Mouse (Mus musculus): ENCODE data around the gene Dhx35. TPM values are rescaled to one million over a fixed set of nuclear protein-coding genes. Genes with fewer than 3 reads are reported as not detected.

Gene Dhx35
- polyA plus RNA-seq, 1 experiment from 2014 or later: 13.2 TPM

DNA sequence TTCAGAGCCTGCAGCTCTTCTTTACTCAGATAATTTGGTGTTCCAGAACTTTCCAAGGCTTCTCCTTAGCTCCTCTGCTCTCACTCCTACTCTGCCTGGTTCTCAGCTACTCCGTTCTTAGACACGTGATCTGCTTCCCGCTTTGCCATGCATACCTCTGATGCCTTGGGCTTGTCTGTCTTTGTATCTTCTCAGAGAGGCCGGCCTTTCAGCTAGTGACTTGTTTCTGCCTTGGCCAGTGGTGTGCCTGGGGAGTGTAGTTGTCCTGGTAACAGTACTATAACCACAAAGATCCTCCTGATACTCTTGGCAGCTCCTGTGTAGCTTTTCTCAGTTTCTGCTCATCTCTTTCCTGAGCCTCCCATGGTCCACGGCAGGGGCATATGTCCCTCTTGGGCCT, 38.6 kb downstream of the Dhx35 start:
- Histone ChIP-seq H3K27ac (peak overlapping the region; percentile 61; the same call in 1 of the 2 replicates), H3K4me2 (replicated peaks) (no peak overlapping the region), H3K9ac (no peak overlapping the region), H3K36me3 (replicated peaks; ENCODE audit: control insufficient read depth, insufficient read depth) (peaks cover 56% of the 10 kb centered on the region), H3K27me3 (ENCODE audit: control insufficient read depth, insufficient read depth, low read length) (no peaks in the 10 kb centered on the region), H3K9me3 (ENCODE audit: control insufficient read depth, low read length) (no peaks in the 10 kb centered on the region), H3K4me3 (replicated peaks; ENCODE audit: low read length) (no peak overlapping the region), H3K4me1 (replicated peaks; ENCODE audit: control insufficient read depth, insufficient read depth, low read length) (peaks cover 9% of the 10 kb centered on the region)
- DNase-seq (ENCODE audit: low spot score) (no peak), ATAC-seq (ENCODE audit: low FRiP score) (no peak)
- WGBS: 56% methylated on average over 5 of the region's 5 CpGs

DNA sequence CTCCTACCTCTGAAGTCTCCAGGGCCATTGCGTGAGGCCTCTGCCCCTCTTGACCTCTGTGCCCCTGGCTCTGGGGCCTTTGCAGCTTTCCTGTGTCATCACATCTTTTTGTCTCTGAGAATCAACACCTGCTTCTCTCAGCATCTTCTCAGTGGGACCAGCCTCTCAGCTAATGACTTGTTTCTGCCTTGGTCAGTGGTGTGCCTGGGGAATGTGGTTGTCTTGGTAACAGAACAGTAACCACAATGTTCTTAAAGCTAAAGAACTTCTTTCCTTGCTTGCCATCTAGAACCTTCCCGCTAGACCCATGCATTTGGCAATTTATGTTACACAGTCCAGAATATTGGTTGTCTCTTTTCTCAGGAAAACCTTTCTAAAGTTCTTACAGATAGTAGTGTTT, 39.0 kb downstream of the Dhx35 start:
- no peak for ATAC-seq (ENCODE audit: low FRiP score)
- Histone ChIP-seq H3K4me3 (replicated peaks; ENCODE audit: low read length) (no peak overlapping the region), H3K9me3 (ENCODE audit: control insufficient read depth, low read length) (no peaks in the 10 kb centered on the region), H3K36me3 (replicated peaks; ENCODE audit: control insufficient read depth, insufficient read depth) (peaks cover 56% of the 10 kb centered on the region), H3K4me1 (replicated peaks; ENCODE audit: control insufficient read depth, insufficient read depth, low read length) (peaks cover 9% of the 10 kb centered on the region), H3K27ac (peak overlapping the region; percentile 61; the same call in 1 of the 2 replicates), H3K4me2 (replicated peaks) (no peak overlapping the region), H3K9ac (no peak overlapping the region), H3K27me3 (ENCODE audit: control insufficient read depth, insufficient read depth, low read length) (no peaks in the 10 kb centered on the region)
- no peak for DNase-seq (ENCODE audit: low spot score)
- 50% methylated on average over 2 of the region's 2 CpGs for WGBS

DNA sequence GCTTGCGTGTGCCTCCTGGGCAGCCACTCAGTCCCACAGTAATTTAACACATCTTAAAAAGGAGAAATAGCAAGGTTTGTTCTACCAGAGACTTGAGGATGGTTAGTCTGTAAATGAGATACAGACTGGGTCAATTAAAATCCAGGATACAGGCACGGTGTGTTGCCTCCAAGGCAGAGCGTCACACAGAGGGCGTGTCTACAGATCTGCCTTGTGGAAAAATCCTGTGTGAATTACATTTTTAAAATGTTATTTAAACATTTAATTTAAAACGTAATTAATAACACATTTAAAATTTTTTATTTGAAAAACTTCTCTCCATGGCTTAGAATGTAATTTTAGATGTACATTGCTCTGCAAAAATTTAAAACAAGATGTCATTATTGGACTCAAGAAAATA, 48.7 kb downstream of the Dhx35 start:
- Histone ChIP-seq H3K4me2 (replicated peaks) (no peak overlapping the region), H3K9me3 (ENCODE audit: control insufficient read depth, low read length) (no peaks in the 10 kb centered on the region), H3K36me3 (replicated peaks; ENCODE audit: control insufficient read depth, insufficient read depth) (peaks cover 33% of the 10 kb centered on the region), H3K4me3 (replicated peaks; ENCODE audit: low read length) (no peak overlapping the region), H3K9ac (no peak overlapping the region), H3K4me1 (replicated peaks; ENCODE audit: control insufficient read depth, insufficient read depth, low read length) (0 out of 2 replicates have a peak, but pooled peaks cover 4% of the 10 kb centered on the region), H3K27ac (no peak overlapping the region), H3K27me3 (ENCODE audit: control insufficient read depth, insufficient read depth, low read length) (no peaks in the 10 kb centered on the region)
- DNase-seq (ENCODE audit: low spot score) (no peak), ATAC-seq (ENCODE audit: low FRiP score) (no peak)
- WGBS: 83% methylated on average over 5 of the region's 5 CpGs

DNA sequence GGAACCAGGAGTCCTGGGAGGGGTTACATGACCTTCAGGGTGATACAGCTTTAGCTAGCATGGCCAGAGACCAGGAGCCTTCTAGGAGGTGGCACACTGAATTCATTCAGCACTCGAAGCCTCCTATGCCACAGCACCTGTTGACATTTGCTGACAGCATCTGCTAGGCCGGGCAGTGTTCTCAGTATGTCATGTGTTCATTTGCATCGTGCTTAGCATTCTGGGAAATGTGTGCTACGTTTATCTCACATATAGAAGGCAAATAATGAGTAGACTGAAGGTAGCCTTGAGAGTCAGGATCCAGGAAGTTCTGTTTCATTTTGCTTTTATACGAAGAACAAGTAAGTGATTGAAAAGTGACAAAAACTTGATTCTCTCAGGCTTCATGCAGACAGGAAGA, 50.4 kb downstream of the Dhx35 start:
- Histone ChIP-seq H3K4me2 (replicated peaks) (no peak overlapping the region), H3K9me3 (ENCODE audit: control insufficient read depth, low read length) (no peaks in the 10 kb centered on the region), H3K36me3 (replicated peaks; ENCODE audit: control insufficient read depth, insufficient read depth) (peaks cover 32% of the 10 kb centered on the region), H3K9ac (no peak overlapping the region), H3K27ac (no peak overlapping the region), H3K27me3 (ENCODE audit: control insufficient read depth, insufficient read depth, low read length) (no peaks in the 10 kb centered on the region), H3K4me3 (replicated peaks; ENCODE audit: low read length) (no peak overlapping the region), H3K4me1 (replicated peaks; ENCODE audit: control insufficient read depth, insufficient read depth, low read length) (0 out of 2 replicates have a peak, but pooled peaks cover 4% of the 10 kb centered on the region)
- no peak for DNase-seq (ENCODE audit: low spot score)
- WGBS: 76% methylated on average over 5 of the region's 5 CpGs
- no peak for ATAC-seq (ENCODE audit: low FRiP score)

DNA sequence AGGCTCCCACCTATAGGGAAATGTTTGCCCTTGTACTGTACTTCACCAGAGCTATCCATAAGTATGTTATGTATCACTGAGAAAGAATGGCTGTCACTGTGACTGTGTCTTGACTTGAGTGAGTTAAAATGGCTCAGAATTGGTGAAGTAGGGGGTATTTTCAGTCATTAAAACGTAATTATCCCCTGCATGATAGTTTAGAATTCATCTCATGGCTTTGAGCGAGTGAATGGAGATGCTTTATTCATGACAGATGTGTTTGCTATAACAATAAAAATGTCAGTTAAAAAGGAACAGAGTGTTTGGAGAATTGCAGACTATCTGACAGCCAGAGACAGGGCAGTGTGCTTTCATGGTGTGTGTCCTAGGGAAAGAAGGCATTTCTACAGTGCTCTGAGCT, 51.6 kb downstream of the Dhx35 start:
- no peak for ATAC-seq (ENCODE audit: low FRiP score)
- H3K27ac ChIP-seq: no peak overlapping the region
- H3K4me2 ChIP-seq (replicated peaks): no peak overlapping the region
- DNase-seq (ENCODE audit: low spot score): no peak
- H3K27me3 ChIP-seq (ENCODE audit: control insufficient read depth, insufficient read depth, low read length): no peaks in the 10 kb centered on the region
- H3K36me3 ChIP-seq (replicated peaks; ENCODE audit: control insufficient read depth, insufficient read depth): peaks cover 32% of the 10 kb centered on the region
- 59% methylated on average over 2 of the region's 2 CpGs for WGBS
- no peaks in the 10 kb centered on the region for H3K9me3 ChIP-seq (ENCODE audit: control insufficient read depth, low read length)
- H3K4me1 ChIP-seq (replicated peaks; ENCODE audit: control insufficient read depth, insufficient read depth, low read length): 0 out of 2 replicates have a peak, but pooled peaks cover 4% of the 10 kb centered on the region
- no peak overlapping the region for H3K9ac ChIP-seq
- H3K4me3 ChIP-seq (replicated peaks; ENCODE audit: low read length): no peak overlapping the region

DNA sequence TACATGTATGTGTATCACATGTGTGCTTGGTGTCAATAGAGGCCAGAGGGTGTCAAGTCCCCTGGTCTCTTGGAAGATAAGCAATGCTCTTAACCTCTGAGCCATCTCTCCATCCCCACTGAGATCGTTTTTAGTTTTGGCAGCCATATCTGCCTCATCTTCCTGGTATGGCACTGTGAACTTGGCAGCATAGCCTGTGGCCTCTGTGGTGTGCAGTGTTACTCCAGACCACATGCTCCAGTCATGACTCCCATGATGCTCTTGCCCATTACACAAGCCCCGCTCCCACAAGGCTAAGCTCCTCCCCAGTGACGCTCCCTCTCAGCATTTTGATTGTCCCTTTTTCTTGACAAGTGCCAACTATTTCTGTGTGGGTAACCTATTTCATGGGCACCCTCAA, 53.4 kb downstream of the Dhx35 start:
- Histone ChIP-seq H3K27me3 (ENCODE audit: control insufficient read depth, insufficient read depth, low read length) (no peaks in the 10 kb centered on the region), H3K4me3 (replicated peaks; ENCODE audit: low read length) (no peak overlapping the region), H3K27ac (no peak overlapping the region), H3K4me1 (replicated peaks; ENCODE audit: control insufficient read depth, insufficient read depth, low read length) (0 out of 2 replicates have a peak, but pooled peaks cover 4% of the 10 kb centered on the region), H3K36me3 (replicated peaks; ENCODE audit: control insufficient read depth, insufficient read depth) (peaks cover 27% of the 10 kb centered on the region), H3K9ac (no peak overlapping the region), H3K9me3 (ENCODE audit: control insufficient read depth, low read length) (no peaks in the 10 kb centered on the region), H3K4me2 (replicated peaks) (no peak overlapping the region)
- 91% methylated on average over 3 of the region's 3 CpGs for WGBS
- DNase-seq (ENCODE audit: low spot score): no peak
- ATAC-seq (ENCODE audit: low FRiP score): no peak

DNA sequence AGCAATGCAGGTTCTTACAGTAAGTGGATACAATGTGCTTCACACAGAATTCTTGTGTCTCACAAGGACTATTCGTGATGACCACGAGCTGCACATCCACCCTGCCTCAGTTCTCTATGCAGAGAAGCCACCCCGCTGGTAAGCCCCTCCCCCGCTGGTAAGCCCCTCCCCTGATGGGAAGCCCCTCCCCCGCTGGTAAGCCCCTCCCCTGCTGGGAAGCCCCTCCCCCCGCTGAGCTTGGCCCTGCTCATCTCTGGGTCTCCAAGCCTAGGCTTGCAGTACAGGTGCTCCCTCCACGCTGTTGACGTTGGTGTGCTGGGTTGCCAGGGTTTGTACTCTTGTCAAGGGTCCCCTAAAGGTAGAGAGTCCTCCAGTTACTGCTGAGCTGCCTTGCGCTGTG, 54.8 kb downstream of the Dhx35 start:
- Histone ChIP-seq H3K9me3 (ENCODE audit: control insufficient read depth, low read length) (no peaks in the 10 kb centered on the region), H3K4me3 (replicated peaks; ENCODE audit: low read length) (no peak overlapping the region), H3K27me3 (ENCODE audit: control insufficient read depth, insufficient read depth, low read length) (no peaks in the 10 kb centered on the region), H3K9ac (no peak overlapping the region), H3K36me3 (replicated peaks; ENCODE audit: control insufficient read depth, insufficient read depth) (peaks cover 21% of the 10 kb centered on the region), H3K4me2 (replicated peaks) (no peak overlapping the region), H3K4me1 (replicated peaks; ENCODE audit: control insufficient read depth, insufficient read depth, low read length) (0 out of 2 replicates have a peak, but pooled peaks cover 4% of the 10 kb centered on the region), H3K27ac (no peak overlapping the region)
- 75% methylated on average over 9 of the region's 9 CpGs for WGBS
- no peak for DNase-seq (ENCODE audit: low spot score)
- ATAC-seq (ENCODE audit: low FRiP score): no peak

DNA sequence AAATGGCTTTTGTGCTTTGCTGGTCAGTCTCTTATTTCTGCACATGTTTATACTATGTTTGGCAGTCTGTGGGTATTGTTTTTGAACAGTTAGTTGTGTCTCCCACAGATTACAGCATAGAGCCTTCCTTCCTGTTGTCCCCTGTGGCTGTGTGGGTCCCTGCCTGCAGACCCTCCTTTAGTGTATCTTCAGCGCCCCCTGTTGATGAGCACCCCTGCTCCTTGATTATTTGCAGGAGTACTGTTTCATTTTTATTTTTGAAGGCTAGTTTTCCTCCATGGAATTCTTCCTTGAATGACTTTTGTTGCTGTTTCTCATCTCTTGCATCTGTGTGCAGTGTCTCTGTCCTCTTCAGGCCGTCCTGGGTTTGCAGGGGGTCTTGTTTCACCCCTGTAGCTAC, 58.0 kb downstream of the Dhx35 start:
- no peak for ATAC-seq (ENCODE audit: low FRiP score)
- no peaks in the 10 kb centered on the region for H3K27me3 ChIP-seq (ENCODE audit: control insufficient read depth, insufficient read depth, low read length)

DNA sequence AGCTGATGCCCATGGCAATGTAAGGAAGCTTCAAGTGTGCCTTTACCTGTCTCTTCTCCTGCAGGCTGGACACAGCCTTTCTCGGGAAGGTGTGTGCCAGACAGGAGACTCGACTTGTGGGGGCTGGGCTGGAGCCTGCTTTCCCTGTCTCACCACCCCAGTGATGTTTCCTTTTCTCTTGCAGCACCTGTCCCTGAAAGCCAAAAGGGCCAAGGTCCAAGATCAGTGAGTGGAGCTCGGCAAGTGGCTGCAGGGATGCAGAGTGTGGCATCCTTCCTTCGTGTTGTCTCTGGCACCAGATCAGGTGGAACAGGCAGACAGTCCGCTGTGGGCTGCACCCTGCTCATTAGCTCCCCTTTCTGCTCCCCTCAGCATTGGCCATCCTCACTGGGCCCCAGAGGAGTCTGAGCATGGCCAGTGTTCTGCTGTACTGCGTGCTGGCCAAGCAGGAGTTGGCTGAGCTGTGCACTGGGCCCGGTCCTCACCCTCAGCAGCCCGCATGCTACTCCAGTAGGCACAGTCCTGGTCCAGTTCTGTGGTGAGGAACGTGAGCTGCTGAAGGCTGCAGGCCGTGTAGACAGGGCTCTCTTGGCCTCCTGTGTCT, 62.4 kb downstream of the Dhx35 start:
- Histone ChIP-seq H3K36me3 (replicated peaks; ENCODE audit: control insufficient read depth, insufficient read depth) (peaks cover 22% of the 10 kb centered on the region), H3K4me1 (replicated peaks; ENCODE audit: control insufficient read depth, insufficient read depth, low read length) (no peaks in the 10 kb centered on the region), H3K27ac (no peak overlapping the region), H3K9ac (no peak overlapping the region), H3K27me3 (ENCODE audit: control insufficient read depth, insufficient read depth, low read length) (no peaks in the 10 kb centered on the region), H3K4me3 (replicated peaks; ENCODE audit: low read length) (no peak overlapping the region), H3K9me3 (ENCODE audit: control insufficient read depth, low read length) (no peaks in the 10 kb centered on the region), H3K4me2 (replicated peaks) (no peak overlapping the region)
- 90% methylated on average over 10 of the region's 10 CpGs for whole genome bisulfite sequencing
- ATAC-seq (ENCODE audit: low FRiP score): no peak
- no peak for DNase-seq (ENCODE audit: low spot score)

More for the DNA sequence above, 58.0 kb downstream of the Dhx35 start:
- no peak for DNase-seq (ENCODE audit: low spot score)
- Histone ChIP-seq H3K9ac (no peak overlapping the region), H3K4me3 (replicated peaks; ENCODE audit: low read length) (no peak overlapping the region), H3K4me1 (replicated peaks; ENCODE audit: control insufficient read depth, insufficient read depth, low read length) (no peaks in the 10 kb centered on the region), H3K27ac (no peak overlapping the region), H3K9me3 (ENCODE audit: control insufficient read depth, low read length) (no peaks in the 10 kb centered on the region), H3K4me2 (replicated peaks) (no peak overlapping the region), H3K36me3 (replicated peaks; ENCODE audit: control insufficient read depth, insufficient read depth) (peaks cover 29% of the 10 kb centered on the region)
- 43% methylated on average over 2 of the region's 2 CpGs for WGBS

DNA sequence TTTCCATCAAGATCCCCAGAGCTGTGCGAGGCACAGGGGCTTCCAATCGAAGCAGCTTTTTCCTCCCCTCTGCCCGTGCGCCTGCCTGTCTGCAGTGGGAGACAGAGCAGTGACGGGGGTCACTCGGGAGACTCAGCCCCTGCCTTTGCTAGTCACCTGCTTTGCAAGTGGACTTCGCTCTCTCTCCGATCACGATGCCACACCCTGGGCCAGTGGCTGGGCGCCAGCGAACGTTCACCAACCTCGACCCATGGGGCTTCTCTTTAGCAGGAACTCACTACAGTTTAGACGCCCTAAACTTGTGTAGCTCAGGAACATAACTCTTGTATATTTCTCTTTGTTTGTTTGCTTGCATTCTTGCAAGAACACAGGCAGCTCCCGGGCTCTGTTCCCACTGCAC, 63.0 kb downstream of the Dhx35 start:
- 89% methylated on average over 15 of the region's 15 CpGs for WGBS
- DNase-seq (ENCODE audit: low spot score) (no peak), ATAC-seq (ENCODE audit: low FRiP score) (no peak)
- Histone ChIP-seq H3K9ac (no peak overlapping the region), H3K4me1 (replicated peaks; ENCODE audit: control insufficient read depth, insufficient read depth, low read length) (no peaks in the 10 kb centered on the region), H3K4me2 (replicated peaks) (no peak overlapping the region), H3K27ac (no peak overlapping the region), H3K36me3 (replicated peaks; ENCODE audit: control insufficient read depth, insufficient read depth) (peaks cover 21% of the 10 kb centered on the region), H3K4me3 (replicated peaks; ENCODE audit: low read length) (no peak overlapping the region), H3K9me3 (ENCODE audit: control insufficient read depth, low read length) (no peaks in the 10 kb centered on the region), H3K27me3 (ENCODE audit: control insufficient read depth, insufficient read depth, low read length) (no peaks in the 10 kb centered on the region)

Measured in hindbrain, embryonic 14.5 days (tissue).